Mouse (Mus musculus): ENCODE measurements around the gene Ankfn1. TPM values are rescaled to one million over a fixed set of nuclear protein-coding genes. Genes with fewer than 3 reads are reported as not detected.

Ankfn1 gene
- polyA plus RNA-seq, 1 experiment from 2014 or later, result 2.8 TPM

- no peak for DNase-seq (ENCODE audit: extremely low spot score, low spot score)
- no peaks in the 10 kb centered on the region for H3K36me3 ChIP-seq (replicated peaks)
- 92% methylated on average over 6 of the region's 6 CpGs for WGBS
- H3K9me3 ChIP-seq, result no peaks in the 10 kb centered on the region
- H3K27me3 ChIP-seq (ENCODE audit: poor library complexity, severe bottlenecking), result peaks cover 6% of the 10 kb centered on the region; the same call in 1 of the 2 replicates
- no peak overlapping the region for H3K4me3 ChIP-seq
- no peak overlapping the region for H3K27ac ChIP-seq
- peaks cover 13% of the 10 kb centered on the region for H3K4me1 ChIP-seq
Measured at GRCm38 (mm10) chr11:89606346-89606745, 171.1 kb downstream of the Ankfn1 start.

DNA sequence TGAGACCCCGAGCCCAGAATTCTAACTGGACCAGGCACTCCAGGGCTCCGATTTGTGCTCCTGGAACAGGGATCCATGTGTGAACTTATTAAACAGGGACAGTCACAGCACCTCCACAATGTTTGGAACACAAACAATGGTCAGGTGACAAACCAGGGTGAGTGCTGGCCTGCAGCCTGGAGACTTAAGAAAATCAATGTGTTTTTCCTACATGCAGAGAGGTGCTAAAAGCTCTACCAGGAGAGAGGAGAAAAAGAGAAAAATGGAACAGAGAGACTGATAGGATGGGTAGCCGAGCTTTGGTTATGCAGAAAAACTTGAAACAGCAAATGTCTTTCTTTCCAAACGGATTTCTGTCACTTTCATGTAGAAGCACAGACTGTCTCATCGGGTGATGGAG is 174.5 kb downstream of the Ankfn1 start:
- WGBS, result 82% methylated on average over 5 of the region's 5 CpGs
- DNase-seq (ENCODE audit: extremely low spot score, low spot score), result no peak
- no peaks in the 10 kb centered on the region for H3K36me3 ChIP-seq (replicated peaks)
- peaks cover 15% of the 10 kb centered on the region for H3K4me1 ChIP-seq
- H3K9me3 ChIP-seq, result no peaks in the 10 kb centered on the region
- H3K4me3 ChIP-seq, result no peak overlapping the region
- no peak overlapping the region for H3K27ac ChIP-seq
- H3K27me3 ChIP-seq (ENCODE audit: poor library complexity, severe bottlenecking), result no peaks in the 10 kb centered on the region

GRCm38 (mm10) chr11:89600921-89601515 is 176.4 kb downstream of the Ankfn1 start:
- H3K27me3 ChIP-seq (ENCODE audit: poor library complexity, severe bottlenecking), result no peaks in the 10 kb centered on the region
- no peaks in the 10 kb centered on the region for H3K9me3 ChIP-seq
- no peak overlapping the region for H3K4me3 ChIP-seq
- H3K4me1 ChIP-seq, result peaks cover 5% of the 10 kb centered on the region
- WGBS, result 90% methylated on average over 8 of the region's 8 CpGs
- H3K36me3 ChIP-seq (replicated peaks), result no peaks in the 10 kb centered on the region
- no peak for DNase-seq (ENCODE audit: extremely low spot score, low spot score)
- H3K27ac ChIP-seq, result no peak overlapping the region

- 87% methylated on average over 10 of the region's 10 CpGs for WGBS
- H3K27me3 ChIP-seq (ENCODE audit: poor library complexity, severe bottlenecking), result no peaks in the 10 kb centered on the region
- H3K27ac ChIP-seq, result no peak overlapping the region
- no peaks in the 10 kb centered on the region for H3K36me3 ChIP-seq (replicated peaks)
- no peaks in the 10 kb centered on the region for H3K9me3 ChIP-seq
- H3K4me3 ChIP-seq, result no peak overlapping the region
- no peaks in the 10 kb centered on the region; the same call in 1 of the 2 replicates for H3K4me1 ChIP-seq
- no peak for DNase-seq (ENCODE audit: extremely low spot score, low spot score)
Measured at GRCm38 (mm10) chr11:89590273-89590874, 187.1 kb downstream of the Ankfn1 start.

DNA sequence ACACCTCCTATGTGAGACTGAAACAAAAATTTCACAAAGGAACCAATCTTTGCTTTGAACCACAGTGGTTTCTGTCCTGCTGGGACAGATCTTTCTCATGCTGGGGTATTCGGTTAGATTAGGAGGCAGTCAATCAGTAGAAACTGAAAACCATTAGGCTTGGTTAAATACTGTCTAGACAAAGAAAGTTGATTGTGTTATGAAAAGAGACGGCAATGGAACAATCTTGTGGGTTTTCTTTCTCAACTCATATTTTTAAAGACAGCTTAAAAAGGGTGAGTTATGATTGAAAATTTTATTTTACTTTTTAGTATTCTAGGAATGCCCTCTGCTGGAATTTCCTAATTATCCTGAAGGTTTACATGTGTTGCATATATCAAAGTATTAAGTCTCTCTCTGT is 191.1 kb downstream of the Ankfn1 start:
- no peaks in the 10 kb centered on the region for H3K27me3 ChIP-seq (ENCODE audit: poor library complexity, severe bottlenecking)
- WGBS, result 47% methylated on average over 2 of the region's 2 CpGs
- no peaks in the 10 kb centered on the region for H3K36me3 ChIP-seq (replicated peaks)
- no peak for DNase-seq (ENCODE audit: extremely low spot score, low spot score)
- no peak overlapping the region for H3K4me3 ChIP-seq
- no peak overlapping the region for H3K27ac ChIP-seq
- H3K9me3 ChIP-seq, result no peaks in the 10 kb centered on the region
- peaks cover under 1% of the 10 kb centered on the region; the same call in 1 of the 2 replicates for H3K4me1 ChIP-seq

GRCm38 (mm10) chr11:89579826-89580225 is 197.6 kb downstream of the Ankfn1 start:
- Histone ChIP-seq H3K9me3 (no peaks in the 10 kb centered on the region), H3K27ac (peak overlapping the region; percentile 35; the same call in 1 of the 2 replicates), H3K4me1 (peaks cover 13% of the 10 kb centered on the region; the same call in 1 of the 2 replicates), H3K4me3 (no peak overlapping the region), H3K36me3 (replicated peaks) (no peaks in the 10 kb centered on the region), H3K27me3 (ENCODE audit: poor library complexity, severe bottlenecking) (no peaks in the 10 kb centered on the region)
- no peak for DNase-seq (ENCODE audit: extremely low spot score, low spot score)
- WGBS, result 83% methylated on average over 6 of the region's 6 CpGs

DNA sequence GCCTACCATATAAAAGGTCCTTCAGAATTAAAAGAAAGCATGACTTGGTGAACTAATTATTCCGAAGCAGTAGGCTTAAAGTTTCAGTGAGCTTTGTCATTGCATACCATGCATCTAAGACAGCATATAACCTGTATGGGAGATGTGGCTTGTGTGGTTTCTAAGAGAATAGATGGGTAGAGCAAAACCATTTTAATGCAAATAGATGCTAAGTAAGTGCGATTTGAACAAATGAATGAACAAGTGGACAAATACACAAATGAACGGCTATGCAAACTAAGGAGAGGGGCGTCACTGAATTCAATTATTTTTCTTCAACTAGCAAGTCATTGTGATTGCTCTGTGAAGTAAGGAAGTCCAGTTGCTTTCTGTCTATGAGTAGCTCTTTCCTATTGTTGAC is 198.3 kb downstream of the Ankfn1 start:
- no peaks in the 10 kb centered on the region for H3K9me3 ChIP-seq
- peaks cover 17% of the 10 kb centered on the region for H3K4me1 ChIP-seq
- no peaks in the 10 kb centered on the region for H3K36me3 ChIP-seq (replicated peaks)
- no peak for DNase-seq (ENCODE audit: extremely low spot score, low spot score)
- H3K4me3 ChIP-seq, result no peak overlapping the region
- H3K27me3 ChIP-seq (ENCODE audit: poor library complexity, severe bottlenecking), result no peaks in the 10 kb centered on the region
- H3K27ac ChIP-seq, result no peak overlapping the region
- WGBS, result 86% methylated on average over 4 of the region's 4 CpGs

DNA sequence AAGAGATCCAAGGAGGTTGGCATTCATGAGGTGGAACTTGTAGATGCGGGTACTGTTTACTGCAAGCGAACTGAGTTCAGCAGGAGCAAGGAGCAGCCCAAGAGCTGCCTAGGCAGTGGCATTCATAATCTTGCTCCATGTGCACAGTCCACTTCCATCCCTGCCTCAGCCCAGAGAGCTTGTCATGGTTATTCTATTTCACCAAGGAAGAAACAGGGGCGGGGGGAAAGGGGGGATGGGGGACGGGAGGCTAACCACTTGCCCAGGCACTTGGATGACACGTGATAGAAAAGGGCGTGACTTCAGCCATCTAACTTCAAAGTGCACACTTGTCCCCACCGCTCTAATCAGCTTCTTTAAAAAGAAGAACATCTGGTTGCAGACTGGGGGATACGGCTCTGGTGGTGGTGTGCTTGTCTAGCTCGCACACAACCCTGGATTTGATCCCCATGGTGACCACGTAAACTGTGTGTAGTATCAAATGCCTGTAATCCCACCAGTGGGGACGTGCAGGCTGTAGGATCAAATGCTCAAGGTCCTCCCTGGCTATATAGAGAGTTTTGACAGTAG is 203.1 kb downstream of the Ankfn1 start:
- WGBS, result 86% methylated on average over 11 of the region's 11 CpGs
- Histone ChIP-seq H3K36me3 (replicated peaks) (no peaks in the 10 kb centered on the region), H3K4me3 (no peak overlapping the region), H3K27me3 (ENCODE audit: poor library complexity, severe bottlenecking) (no peaks in the 10 kb centered on the region), H3K27ac (no peak overlapping the region), H3K4me1 (peaks cover 8% of the 10 kb centered on the region), H3K9me3 (no peaks in the 10 kb centered on the region)
- DNase-seq (ENCODE audit: extremely low spot score, low spot score), result no peak

DNA sequence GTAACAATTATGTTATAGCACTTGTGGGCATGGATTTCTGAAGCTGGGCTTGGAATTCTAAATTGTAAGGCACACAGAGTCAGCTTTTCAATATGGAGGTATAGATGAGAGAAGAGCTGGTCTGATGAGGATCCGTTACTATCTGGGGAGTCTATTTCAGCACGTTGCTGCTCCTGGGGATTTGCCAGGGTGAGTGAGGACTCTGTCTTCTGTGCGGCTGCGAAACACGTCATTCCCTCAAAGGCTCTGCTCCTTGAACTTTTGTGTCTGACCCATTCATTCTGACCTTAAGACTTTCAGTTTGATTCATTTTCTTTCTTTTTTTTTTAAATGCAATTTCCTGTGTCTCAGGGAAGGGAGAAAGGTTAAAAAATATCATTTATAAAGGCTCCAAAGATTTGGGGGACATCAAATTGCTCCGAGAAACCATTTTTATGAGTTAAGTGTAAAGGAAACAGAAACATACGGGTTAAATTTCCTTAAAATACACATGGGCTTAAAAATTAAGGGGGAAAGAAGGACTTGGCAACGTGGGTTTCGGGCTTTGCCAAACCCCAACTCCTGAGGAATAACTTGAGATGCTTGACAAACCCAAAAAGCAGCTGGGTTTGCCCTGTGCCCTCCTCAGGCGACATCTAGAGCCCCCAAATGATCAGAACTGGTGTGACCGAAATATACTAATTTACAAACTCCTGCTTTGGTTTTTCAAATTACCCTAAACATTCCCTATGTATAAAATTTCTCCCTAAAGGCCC is 207.9 kb downstream of the Ankfn1 start:
- H3K27ac ChIP-seq, result no peak overlapping the region

GRCm38 (mm10) chr11:89568246-89568645 is 209.2 kb downstream of the Ankfn1 start:
- no peaks in the 10 kb centered on the region for H3K4me1 ChIP-seq
- DNase-seq (ENCODE audit: extremely low spot score, low spot score), result no peak
- H3K4me3 ChIP-seq, result no peak overlapping the region
- WGBS, result 92% methylated on average over 4 of the region's 4 CpGs
- no peaks in the 10 kb centered on the region for H3K36me3 ChIP-seq (replicated peaks)
- H3K9me3 ChIP-seq, result no peaks in the 10 kb centered on the region
- no peaks in the 10 kb centered on the region for H3K27me3 ChIP-seq (ENCODE audit: poor library complexity, severe bottlenecking)
- H3K27ac ChIP-seq, result no peak overlapping the region

More for the DNA sequence above, 207.9 kb downstream of the Ankfn1 start:
- Histone ChIP-seq H3K36me3 (replicated peaks) (no peaks in the 10 kb centered on the region), H3K4me1 (peaks cover 4% of the 10 kb centered on the region; the same call in 1 of the 2 replicates), H3K4me3 (no peak overlapping the region), H3K9me3 (no peaks in the 10 kb centered on the region), H3K27me3 (ENCODE audit: poor library complexity, severe bottlenecking) (no peaks in the 10 kb centered on the region)
- 82% methylated on average over 11 of the region's 11 CpGs for WGBS
- no peak for DNase-seq (ENCODE audit: extremely low spot score, low spot score)

GRCm38 (mm10) chr11:89551441-89551840 is 226.0 kb downstream of the Ankfn1 start:
- WGBS, result 91% methylated on average over 11 of the region's 11 CpGs
- H3K4me3 ChIP-seq, result no peak overlapping the region
- H3K36me3 ChIP-seq (replicated peaks), result no peaks in the 10 kb centered on the region
- peaks cover 4% of the 10 kb centered on the region; the same call in 1 of the 2 replicates for H3K27me3 ChIP-seq (ENCODE audit: poor library complexity, severe bottlenecking)
- no peaks in the 10 kb centered on the region for H3K9me3 ChIP-seq
- H3K4me1 ChIP-seq, result peaks cover 4% of the 10 kb centered on the region; the same call in 1 of the 2 replicates
- DNase-seq (ENCODE audit: extremely low spot score, low spot score), result no peak
- H3K27ac ChIP-seq, result no peak overlapping the region

GRCm38 (mm10) chr11:89550921-89551320 is 226.5 kb downstream of the Ankfn1 start:
- Histone ChIP-seq H3K9me3 (no peaks in the 10 kb centered on the region), H3K27me3 (ENCODE audit: poor library complexity, severe bottlenecking) (peaks cover 4% of the 10 kb centered on the region; the same call in 1 of the 2 replicates), H3K27ac (no peak overlapping the region), H3K4me3 (no peak overlapping the region), H3K36me3 (replicated peaks) (no peaks in the 10 kb centered on the region), H3K4me1 (peaks cover 7% of the 10 kb centered on the region)
- 82% methylated on average over 3 of the region's 3 CpGs for WGBS
- no peak for DNase-seq (ENCODE audit: extremely low spot score, low spot score)

All from forebrain, embryonic 10.5 days (tissue).